Mouse (Mus musculus) embryonic fibroblast, embryonic 13.5 days (primary cell): ENCODE data around the gene Rab27a.

ENCODE experiments used
- CTCF ChIP-seq: IDR thresholded peaks from 2 replicates; pipeline ENCODE4 v1.5.1; 2011; ENCODE audit warnings: mild to moderate bottlenecking, control low read depth, low read length, moderate library complexity, borderline replicate concordance; ENCODE audit not compliant: insufficient read depth
- POLR2A ChIP-seq: IDR thresholded peaks from 2 replicates; pipeline ENCODE4 v1.6.1; 2011; ENCODE audit warnings: low read depth, mild to moderate bottlenecking, control low read depth, low read length, moderate library complexity

DNA sequence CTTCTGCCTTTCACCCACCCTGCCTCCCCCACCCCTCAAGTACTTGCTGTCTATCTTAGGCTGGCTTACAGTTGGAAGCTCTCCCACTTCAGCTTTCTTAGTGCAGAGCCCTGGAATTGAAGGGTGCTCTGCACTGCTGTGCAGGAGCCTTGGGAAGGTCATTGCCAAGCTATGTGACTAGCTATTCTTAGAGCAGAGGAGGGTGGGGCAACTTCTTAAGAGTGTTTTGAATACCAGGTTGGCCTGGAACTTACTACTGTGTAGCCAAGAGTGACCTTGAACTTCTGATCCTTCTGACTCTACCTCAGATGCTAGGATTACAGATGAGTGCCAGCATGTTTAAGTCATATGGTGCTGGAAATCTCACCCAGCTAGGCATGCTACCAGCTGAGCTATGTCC is 48.5 kb upstream of the Rab27a start:
- TF ChIP-seq CTCF, result no peak
- no peak for TF ChIP-seq POLR2A
